Mouse (Mus musculus): ENCODE measurements around the gene Psmd1.

Psmd1 gene

DNA sequence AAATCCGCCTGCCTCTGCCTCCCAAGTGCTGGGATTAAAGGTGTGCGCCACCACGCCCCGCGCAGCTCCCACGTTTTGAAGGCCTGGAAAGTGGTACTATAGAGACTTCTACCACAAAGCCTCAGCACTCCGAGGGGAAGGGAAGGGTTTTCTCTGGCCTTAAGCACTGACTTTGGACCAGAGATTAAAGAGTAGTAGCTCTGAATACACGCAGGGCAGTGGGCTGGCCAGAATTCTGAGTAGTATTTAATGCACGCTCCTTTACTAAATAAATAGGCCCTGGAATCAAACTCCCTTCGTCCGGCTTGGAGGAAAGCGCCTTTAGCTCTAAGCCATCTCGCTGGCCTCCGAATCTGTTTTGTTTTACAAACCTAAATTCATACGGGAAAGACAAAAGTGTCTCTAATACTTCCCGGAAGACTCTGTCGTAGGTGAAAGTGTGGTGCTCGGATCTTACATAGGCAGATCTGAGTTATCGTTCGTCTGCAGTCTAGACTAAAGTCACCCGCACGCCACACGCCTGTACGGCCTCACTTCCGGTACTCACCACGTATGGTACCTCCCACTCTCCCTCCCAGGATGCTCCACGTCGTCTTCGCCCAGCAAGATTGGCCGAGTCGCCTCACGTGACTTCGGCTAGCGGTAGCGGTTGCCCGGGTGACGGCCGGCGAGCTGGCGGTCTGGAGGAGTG, 90.1 kb downstream of the Psmd1 start, which contains the start of gene Armc9:
Gene Armc9, plus strand, starts transcription at position 648 of the 691 bp plus-strand sequence.
- in situ Hi-C loops (cut with MboI, MseI): loop anchor here in 1 of 2 experiments (5.0 kb wide), 1 partner anchor 92 kb away; the partner anchor contains the start of gene Psmd1

DNA sequence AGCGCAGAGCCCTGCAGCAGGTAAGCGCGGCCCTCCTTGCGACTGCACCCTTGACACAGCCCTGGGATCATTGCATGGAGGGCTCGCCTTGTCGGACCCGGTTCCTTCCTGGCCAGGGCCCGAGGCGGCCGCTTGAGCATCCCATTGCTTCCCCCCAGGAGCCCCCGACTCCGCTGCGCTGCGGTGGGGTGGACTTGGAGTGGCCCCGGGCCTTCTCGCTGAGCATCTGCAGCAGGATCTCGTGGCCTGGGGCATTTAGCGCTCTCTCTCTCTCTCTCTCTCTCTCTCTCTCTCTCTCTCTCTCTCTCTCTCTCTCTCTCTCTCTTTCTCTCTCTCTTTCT, 90.6 kb downstream of the Psmd1 start:
- in situ Hi-C loops (cut with MboI, MseI): loop anchor here in 1 of 2 experiments (5.0 kb wide), 1 partner anchor 92 kb away; the partner anchor contains the start of gene Psmd1

DNA sequence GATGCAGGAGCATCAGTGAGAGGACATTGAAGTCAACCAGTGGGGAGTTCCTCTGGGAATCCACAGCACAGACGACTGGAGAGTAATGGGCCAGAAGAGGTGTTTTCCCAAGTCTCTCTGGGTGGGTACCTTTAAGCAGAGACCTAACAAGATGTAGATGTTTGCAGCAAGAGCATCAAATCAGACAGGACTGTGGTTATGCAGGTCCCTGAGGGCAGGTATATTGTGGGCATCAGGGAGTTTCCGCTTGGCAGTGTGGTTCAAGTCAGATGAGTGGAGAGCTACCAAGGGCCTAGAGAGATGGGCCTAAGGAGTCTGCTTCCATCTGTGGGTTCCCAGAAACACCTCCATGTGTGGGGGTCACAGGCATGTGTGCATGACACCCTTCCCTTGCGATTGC, 91.9 kb downstream of the Psmd1 start:
- in situ Hi-C loops (cut with MboI, MseI): no loop called here

DNA sequence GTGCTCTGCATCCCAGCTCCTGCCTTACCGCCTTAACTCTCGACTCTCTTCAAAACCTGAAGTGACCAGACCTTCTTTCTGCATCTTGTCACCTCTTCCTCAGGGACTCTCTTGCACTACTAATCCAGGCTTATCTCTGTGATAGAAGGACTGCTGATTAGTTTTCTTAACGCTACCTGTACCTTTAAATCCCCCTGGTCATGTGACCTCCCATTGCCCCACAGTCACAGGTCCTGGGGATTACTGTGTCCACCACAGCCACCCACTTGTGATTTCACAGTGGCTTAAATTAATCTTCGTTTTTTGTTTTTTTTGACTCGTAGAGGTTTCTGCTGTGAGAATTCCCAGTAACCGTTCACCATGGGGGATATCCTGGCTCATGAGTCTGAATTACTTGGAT, 92.4 kb downstream of the Psmd1 start:
- in situ Hi-C loops (cut with MboI, MseI): no loop called here

DNA sequence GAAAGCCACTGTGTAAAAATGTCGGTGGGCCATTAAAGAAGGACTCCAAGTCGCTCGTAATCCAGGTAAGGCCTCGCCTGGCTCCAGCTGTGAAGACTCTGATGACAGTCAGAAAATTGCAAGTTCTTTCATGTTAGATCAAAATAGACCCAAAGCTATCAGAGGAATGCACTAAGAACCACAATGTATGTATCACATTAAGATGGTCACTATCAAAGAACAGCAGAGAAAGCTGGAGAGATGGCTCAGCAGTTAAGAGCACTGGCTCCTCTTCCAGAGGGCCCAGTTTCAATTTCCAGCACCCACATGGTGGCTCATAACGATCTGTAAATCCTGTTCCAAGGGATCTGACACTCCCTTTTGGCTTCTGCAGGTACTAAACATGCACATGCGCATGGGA, 95.9 kb downstream of the Psmd1 start:
- in situ Hi-C loops (cut with MboI, MseI): no loop called here

DNA sequence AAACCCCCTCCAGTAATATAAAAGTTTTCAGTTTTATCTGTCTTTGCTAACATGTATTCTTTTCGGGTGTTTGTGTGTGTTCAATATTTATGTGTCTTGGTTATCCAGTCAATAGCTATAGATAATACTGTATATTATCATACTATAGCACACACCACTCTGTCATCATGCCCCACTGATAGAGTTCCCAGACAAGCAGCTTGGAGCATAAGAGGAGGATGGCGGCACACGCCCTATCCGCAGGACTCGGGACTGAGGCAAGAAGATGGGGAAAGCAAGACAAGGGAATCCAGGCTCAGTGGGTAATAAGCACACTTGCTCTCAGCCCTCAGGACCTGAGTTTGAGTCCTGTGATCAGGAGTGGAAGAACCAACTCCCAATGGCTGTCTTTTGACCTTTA, 96.3 kb downstream of the Psmd1 start:
- in situ Hi-C loops (cut with MboI, MseI): no loop called here

DNA sequence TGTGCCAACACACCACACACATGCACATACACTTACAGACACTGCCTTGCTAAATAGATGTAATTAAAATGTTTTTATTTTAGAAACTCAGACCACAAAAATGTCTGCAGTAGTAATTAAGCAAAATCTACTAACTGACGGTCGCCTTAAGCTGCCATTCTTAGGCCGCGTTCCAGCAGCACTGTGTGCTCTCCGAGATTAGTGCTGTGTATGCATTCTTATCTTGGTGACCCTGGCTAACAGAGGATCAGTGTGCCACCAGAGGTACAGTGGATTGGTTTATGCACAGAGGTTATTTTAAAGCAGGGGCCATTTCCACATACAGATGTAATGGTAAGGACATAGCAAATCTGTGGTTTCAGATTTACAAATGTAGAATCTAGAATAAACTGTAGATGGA, 96.9 kb downstream of the Psmd1 start:
- in situ Hi-C loops (cut with MboI, MseI): no loop called here

DNA sequence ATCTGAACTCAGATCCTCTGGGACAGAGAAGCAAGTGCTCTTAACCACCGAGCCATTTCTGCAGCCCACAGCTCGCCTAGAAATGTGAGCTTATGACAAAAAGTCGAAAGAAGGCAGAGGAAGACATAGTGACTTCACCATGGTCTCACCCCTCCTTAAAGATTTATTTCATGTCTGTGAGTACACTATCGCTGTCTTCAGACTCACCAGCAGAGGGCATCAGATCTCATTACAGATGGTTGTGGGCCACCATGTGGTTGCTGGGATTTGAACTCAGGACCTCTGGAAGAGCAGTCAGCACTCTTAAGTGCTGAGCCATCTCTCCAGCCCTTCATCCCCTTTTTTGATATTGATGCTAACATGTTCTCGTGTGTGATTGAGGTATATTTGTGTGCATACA, 110.4 kb downstream of the Psmd1 start:
- in situ Hi-C loops (cut with MboI, MseI): no loop called here

DNA sequence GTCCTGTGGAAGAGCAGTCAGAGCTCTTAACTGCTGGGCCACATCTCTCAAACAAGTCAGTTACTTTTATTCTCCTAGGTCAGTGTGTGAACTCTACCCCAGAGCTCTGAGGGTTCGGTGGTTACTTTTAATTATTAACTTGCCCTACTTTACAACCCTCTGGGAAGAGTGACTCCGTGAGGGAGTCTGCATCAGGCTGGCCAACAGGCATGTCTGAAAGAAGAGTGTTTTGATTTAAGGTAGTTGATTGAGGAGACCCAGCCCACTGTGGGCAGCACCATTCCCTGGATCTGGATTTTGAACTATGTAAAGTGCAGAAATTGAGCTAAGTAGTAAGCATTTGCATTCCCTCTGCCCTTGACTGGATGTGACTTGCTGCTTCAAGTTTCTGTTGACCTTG, 111.9 kb downstream of the Psmd1 start:
- in situ Hi-C loops (cut with MboI, MseI): no loop called here

DNA sequence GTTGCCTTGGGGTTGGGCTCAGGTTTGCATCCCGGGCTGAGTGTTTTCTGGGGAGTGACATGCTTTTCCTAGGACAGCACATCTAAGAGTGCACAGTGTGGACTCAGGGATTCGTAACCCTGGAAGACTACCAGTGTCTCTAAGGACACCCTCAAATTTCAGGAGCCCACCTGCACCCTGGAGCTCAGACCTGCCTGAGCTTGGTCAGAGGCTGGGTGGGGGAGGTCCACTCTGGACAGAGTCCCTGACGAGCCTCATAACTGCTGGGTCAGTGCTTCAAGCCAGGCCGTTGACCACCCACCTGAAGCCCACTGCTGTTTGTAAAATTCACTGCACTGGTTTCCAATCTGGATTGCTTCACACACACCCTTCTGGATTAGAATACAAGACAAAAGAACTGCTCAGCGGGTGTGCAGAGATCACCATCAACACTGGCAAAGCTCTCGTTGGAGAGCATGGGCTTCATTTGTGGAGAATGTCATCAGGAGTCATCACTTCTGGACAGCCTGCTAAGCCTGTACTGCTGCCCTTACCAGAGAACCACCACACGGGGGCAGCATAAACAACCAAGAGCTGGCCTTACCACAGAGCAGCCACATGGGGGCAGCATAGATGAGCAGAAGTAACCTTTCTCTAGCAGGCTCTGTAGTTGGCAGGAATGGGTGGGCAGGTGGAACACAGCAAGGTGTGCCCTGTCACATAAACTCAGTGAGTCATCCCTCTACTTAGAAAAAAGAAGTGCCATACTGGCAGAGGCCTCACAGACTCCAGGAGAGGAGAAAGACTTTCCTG, 114.5 kb downstream of the Psmd1 start:
- in situ Hi-C loops (cut with MboI, MseI): no loop called here

DNA sequence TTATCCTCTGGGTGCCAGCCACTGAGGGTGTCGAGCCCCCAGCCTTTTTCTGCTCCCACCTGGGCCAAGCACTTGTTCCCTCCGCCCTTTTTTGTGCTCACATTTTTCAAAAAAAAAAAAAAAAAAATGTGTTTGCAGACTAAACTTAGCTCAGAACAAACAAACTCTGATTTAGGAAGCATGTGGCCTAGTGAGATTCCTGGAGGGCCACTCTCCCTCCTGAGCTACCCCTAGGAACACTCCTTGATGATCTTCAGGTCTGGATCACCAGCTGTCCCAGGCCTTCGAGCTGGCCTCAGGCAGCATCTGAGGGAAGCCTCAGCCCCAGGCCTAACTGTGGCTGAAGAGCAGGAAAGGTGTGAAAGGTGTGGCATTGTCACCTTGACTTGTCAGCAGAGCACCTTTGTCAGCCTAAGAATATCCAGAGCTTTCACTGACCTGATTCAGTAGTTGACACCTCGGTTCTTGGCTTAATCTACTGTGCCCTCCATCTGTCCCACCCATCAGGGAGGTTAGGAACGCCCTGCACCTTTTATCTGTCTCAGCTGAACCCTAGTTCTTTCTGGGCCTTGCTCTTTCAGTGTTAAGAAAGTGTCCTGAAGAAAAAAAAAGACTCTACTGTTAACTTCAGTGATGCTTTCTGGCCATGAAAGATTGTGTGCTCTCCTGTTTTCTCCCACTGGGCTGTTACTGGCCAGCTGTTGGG, 118.0 kb downstream of the Psmd1 start:
- in situ Hi-C loops (cut with MboI, MseI): loop anchor here (5.0 kb wide), 1 partner anchor 155 kb away; no protein-coding TSS in a partner anchor

DNA sequence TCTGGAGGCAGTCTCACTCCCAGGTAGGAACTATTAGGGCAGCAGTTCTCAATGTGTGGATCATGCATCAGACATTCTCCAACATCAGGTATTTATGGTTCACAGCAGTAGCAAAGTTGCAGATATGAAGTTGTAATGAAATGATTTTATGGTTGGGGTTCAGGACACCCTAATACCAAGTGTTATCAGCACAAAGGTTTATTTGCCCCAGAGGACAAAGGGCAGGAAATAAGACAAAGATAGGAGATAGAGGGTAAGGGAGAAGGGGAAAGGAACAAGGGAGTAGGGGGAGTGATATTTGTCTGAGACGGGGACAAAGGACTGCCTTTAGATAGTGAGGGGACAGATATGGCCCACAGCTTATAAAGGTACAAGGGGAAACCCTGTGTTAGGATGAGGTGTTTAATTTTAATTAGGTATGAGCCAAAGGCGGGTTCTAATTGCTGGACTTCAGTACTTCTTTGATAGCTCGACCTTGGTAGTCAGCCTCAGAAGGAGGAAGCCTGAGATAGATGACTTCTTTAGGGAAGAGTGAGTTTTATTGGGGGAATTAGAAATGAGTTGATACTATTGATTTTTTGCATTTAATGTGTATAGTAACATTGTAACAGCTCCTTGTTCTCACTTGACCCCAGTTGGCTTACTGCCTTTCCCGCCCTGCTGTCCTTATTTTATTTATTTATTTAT, 119.5 kb downstream of the Psmd1 start:
- in situ Hi-C loops (cut with MboI, MseI): loop anchor here (5.0 kb wide), 1 partner anchor 154 kb away; no protein-coding TSS in a partner anchor

DNA sequence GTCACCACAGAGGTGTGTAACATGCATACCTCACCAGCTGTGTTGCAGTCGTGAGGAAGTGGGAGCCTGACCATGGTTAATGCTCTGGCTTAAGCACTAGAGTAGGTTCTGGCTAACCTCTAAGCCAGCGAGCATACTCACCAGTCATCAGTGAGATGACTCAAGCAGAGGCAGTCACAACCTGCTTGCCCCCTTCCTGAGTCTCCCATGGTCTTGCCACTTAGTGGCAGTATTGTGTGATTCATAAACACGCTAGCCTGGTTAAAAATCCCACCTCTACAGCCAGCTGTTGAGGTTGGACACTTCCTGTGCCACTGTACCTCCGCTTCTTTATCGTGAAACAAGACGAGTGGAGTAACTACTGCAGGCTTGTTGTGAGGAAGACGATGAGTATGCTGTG, 122.6 kb downstream of the Psmd1 start:
- in situ Hi-C loops (cut with MboI, MseI): no loop called here

DNA sequence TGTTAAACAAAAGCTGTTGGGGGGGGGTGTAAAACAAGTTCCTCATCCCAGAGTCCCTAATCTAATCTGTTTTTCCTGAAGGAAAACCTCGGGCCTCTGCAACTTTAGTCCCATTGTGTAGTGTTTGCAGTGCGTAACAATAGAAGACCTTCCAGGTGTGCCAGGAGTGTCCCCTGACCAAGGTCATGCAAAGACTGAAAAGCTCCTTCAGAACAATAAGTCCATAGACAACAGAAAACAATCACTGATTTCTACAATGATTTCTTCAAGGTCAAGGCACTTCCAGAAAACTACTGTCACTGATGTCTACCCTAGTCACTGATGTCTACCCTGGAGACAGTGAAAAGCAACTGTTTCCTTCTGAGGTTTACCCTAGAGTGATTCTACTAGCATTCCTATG, 123.7 kb downstream of the Psmd1 start:
- in situ Hi-C loops (cut with MboI, MseI): no loop called here

DNA sequence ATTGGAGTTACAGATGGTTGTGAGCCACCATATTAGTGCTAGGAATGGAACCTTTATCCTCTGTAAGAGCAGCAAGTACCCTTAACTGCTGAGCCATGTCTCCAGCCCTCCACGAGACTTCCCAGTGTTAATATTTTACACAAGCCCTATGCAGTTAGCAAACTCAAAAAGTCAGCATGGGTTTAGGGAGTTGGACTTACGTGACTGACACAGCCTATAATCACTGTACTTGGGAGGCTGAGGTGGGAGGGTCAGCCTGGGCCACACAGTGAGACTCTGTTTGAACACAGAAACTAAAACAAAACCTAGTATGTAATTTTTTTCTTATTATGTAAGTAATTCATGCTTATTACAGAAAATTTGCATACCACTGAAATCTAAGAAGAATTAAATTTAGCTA, 124.1 kb downstream of the Psmd1 start:
- in situ Hi-C loops (cut with MboI, MseI): no loop called here

Data from T-helper 17 cell (primary cell).